Mouse (Mus musculus): ENCODE data around the gene Cxcl1. TPM values are rescaled to one million over a fixed set of nuclear protein-coding genes. Genes with fewer than 3 reads are reported as not detected.

The Cxcl1 gene
- polyA plus RNA-seq, 1 experiment from 2014 or later = 0.35 TPM

DNA sequence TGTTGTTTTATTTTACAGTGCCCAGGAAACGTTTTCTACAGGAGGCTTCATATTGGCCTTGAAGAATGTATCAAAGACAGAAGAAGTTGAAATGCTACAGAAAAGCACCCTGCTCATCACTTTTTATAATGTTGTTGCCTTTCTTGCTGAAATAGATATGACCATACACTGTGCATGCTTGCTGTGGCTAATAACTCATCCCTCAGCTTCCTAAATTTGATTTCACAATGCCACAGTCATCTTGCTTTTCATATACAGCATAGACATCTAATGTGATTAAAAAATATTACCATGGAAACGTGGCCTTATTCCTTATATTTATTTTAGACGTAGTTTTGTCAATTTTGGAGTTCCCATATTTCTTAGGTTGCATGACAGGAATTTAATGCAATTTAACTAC, 6.4 kb downstream of the Cxcl1 start:
- no peak for ATAC-seq (ENCODE audit: low FRiP score, low read depth)
- H3K36me3 ChIP-seq = no peaks in the 10 kb centered on the region
- no peak overlapping the region for H3K4me2 ChIP-seq
- 75% methylated on average over 3 of the region's 3 CpGs for WGBS
- no peak overlapping the region for H3K9ac ChIP-seq
- H3K27me3 ChIP-seq = no peaks in the 10 kb centered on the region
- no peak overlapping the region for H3K4me3 ChIP-seq
- no peak overlapping the region for H3K27ac ChIP-seq (replicated peaks)
- H3K9me3 ChIP-seq = no peaks in the 10 kb centered on the region
- peaks cover under 1% of the 10 kb centered on the region; the same call in 1 of the 2 replicates for H3K4me1 ChIP-seq (replicated peaks)

GRCm38 (mm10) chr5:90899308-90899707, 8.3 kb downstream of the Cxcl1 start:
- Histone ChIP-seq H3K27ac (replicated peaks) (no peak overlapping the region), H3K4me1 (replicated peaks) (peaks cover 14% of the 10 kb centered on the region), H3K9me3 (no peaks in the 10 kb centered on the region), H3K36me3 (no peaks in the 10 kb centered on the region), H3K4me3 (no peak overlapping the region), H3K9ac (no peak overlapping the region), H3K4me2 (no peak overlapping the region), H3K27me3 (no peaks in the 10 kb centered on the region)
- WGBS = 87% methylated on average over 5 of the region's 5 CpGs
- ATAC-seq (ENCODE audit: low FRiP score, low read depth) = no peak

- no peaks in the 10 kb centered on the region for H3K36me3 ChIP-seq
- no peaks in the 10 kb centered on the region for H3K9me3 ChIP-seq
- H3K9ac ChIP-seq = no peak overlapping the region
- no peak overlapping the region for H3K4me3 ChIP-seq
- H3K27ac ChIP-seq (replicated peaks) = no peak overlapping the region
- WGBS = 53% methylated on average over 7 of the region's 7 CpGs
- peaks cover 14% of the 10 kb centered on the region for H3K4me1 ChIP-seq (replicated peaks)
- ATAC-seq (ENCODE audit: low FRiP score, low read depth) = no peak
- 0 out of 2 replicates have a peak, but pooled peaks cover 3% of the 10 kb centered on the region for H3K27me3 ChIP-seq
- H3K4me2 ChIP-seq = no peak overlapping the region
Observed at GRCm38 (mm10) chr5:90900147-90900546, 9.1 kb downstream of the Cxcl1 start.

DNA sequence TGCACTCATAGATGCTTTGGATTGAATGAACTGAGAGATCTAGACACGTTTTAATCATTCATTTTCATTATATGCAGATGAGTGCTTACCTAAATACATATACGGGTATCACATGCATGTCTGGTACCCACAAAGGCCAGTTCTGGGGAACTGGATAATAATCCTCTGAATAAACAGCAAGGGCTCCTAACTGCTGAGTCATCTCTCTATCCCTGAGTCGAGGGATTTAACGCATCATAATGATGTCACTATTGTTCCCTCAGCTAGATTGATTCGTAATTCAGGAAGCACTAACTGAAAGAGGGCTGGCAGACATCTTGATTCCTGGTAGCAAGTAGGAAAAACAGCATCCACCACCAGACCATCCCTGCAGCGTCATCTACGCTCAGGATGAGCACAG, 9.6 kb downstream of the Cxcl1 start:
- 63% methylated on average over 7 of the region's 7 CpGs for WGBS
- Histone ChIP-seq H3K4me2 (no peak overlapping the region), H3K27me3 (0 out of 2 replicates have a peak, but pooled peaks cover 3% of the 10 kb centered on the region), H3K4me1 (replicated peaks) (peaks cover 14% of the 10 kb centered on the region), H3K9ac (no peak overlapping the region), H3K27ac (replicated peaks) (no peak overlapping the region), H3K9me3 (no peaks in the 10 kb centered on the region), H3K4me3 (no peak overlapping the region), H3K36me3 (no peaks in the 10 kb centered on the region)
- no peak for ATAC-seq (ENCODE audit: low FRiP score, low read depth)

- Histone ChIP-seq H3K4me3 (peak overlapping the region; percentile 37), H3K4me2 (peak overlapping the region; percentile 86), H3K36me3 (no peaks in the 10 kb centered on the region), H3K27me3 (0 out of 2 replicates have a peak, but pooled peaks cover 3% of the 10 kb centered on the region), H3K27ac (replicated peaks) (no peak overlapping the region), H3K4me1 (replicated peaks) (peaks cover 14% of the 10 kb centered on the region), H3K9ac (no peak overlapping the region), H3K9me3 (no peaks in the 10 kb centered on the region)
- peak; percentile 64 for ATAC-seq (ENCODE audit: low FRiP score, low read depth)
- WGBS = 15% methylated on average over 10 of the region's 10 CpGs
Observed at GRCm38 (mm10) chr5:90902380-90903260, 11.6 kb downstream of the Cxcl1 start.

DNA sequence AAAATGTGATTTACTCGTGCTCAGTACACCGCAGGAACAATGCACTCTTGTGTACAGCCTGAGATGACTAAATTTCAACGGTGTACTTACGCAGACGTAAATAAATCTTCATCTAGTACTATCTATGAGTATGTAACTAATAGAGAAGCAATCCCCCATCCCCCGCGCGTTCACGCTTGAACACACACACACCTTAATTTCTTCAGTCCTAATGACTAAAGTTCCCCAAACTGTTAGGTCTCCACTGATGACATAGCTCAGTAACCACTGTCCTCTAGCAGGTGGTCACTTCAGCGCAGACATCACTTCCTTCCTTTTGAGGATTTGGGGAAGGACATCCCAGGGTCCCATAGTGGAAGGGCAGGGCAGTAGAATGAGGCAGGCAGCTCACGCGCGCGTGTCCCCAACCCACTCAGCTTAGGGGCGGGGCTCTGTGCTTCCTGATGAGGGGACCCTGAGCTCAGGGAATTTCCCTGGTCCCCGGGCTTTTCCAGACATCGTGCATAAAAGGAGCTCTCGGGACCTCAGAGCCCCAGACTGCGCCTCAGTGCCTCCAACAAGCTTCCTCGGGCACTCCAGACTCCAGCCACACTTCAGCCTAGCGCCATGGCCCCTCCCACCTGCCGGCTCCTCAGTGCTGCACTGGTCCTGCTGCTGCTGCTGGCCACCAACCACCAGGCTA, 12.4 kb downstream of the Cxcl1 start, which contains the start of gene Cxcl2:
Gene Cxcl2 (plus strand): TSS at position 533 of the 682 bp plus-strand sequence.
- H3K27ac ChIP-seq (replicated peaks) = no peak within 1 kb of the TSS
- 6% methylated on average over 22 of the region's 22 CpGs for WGBS
- peak within 1 kb of the TSS; percentile 86 for H3K4me2 ChIP-seq
- 0 out of 2 replicates have a peak, but pooled peaks cover 3% of the 10 kb centered on the region for H3K27me3 ChIP-seq
- peak within 1 kb of the TSS; percentile 37 for H3K4me3 ChIP-seq
- peak; percentile 68; the same call in 1 of the 2 replicates for ATAC-seq (ENCODE audit: low FRiP score, low read depth)
- peaks cover 14% of the 10 kb centered on the region for H3K4me1 ChIP-seq (replicated peaks)
- H3K9me3 ChIP-seq = no peaks in the 10 kb centered on the region
- peak within 1 kb of the TSS; percentile 27; the same call in 1 of the 2 replicates for H3K9ac ChIP-seq
- no peaks in the 10 kb centered on the region for H3K36me3 ChIP-seq

DNA sequence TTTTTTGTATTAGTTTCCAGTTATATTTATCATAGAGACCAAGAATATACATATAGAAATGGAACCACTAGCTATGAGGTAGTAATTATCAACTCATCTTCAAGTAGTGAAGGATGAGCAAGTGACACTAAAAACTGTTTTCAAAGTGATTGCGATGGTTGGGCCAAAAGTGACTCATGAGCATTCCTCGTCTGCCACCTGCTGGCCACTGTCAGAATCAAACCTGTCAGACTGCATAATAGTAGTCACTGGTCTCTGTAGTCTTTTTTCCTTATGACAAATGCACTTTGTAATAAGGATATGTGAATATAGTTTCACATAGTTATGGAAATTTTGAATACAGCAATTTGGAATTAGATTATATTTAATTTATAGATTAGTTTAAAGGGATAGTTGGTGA, 17.9 kb downstream of the Cxcl1 start:
- Histone ChIP-seq H3K9me3 (no peaks in the 10 kb centered on the region), H3K27me3 (0 out of 2 replicates have a peak, but pooled peaks cover 3% of the 10 kb centered on the region), H3K9ac (no peak overlapping the region), H3K4me1 (replicated peaks) (no peaks in the 10 kb centered on the region), H3K4me3 (no peak overlapping the region), H3K27ac (replicated peaks) (no peak overlapping the region), H3K36me3 (no peaks in the 10 kb centered on the region), H3K4me2 (no peak overlapping the region)
- WGBS = 2% methylated on average over 2 of the region's 2 CpGs
- no peak for ATAC-seq (ENCODE audit: low FRiP score, low read depth)

DNA sequence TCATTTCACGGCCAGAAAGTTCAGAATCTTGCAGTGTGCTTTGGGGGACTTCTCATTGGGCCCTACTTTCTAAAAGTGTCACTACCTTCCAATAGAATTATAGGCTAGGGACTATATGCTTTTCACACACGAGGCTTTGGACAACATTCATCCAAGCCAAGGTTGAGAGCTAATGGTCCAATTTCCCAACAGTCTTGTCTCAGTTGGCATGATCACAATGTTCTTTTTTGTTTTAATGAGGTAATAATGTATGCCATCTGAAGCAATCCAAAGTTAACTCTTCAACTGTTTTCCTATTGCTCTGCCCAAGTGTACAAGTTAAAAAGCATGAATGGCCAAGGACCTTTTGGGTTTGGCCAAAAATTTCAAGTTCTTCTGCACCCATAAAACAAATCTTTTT, 28.5 kb downstream of the Cxcl1 start:
- ATAC-seq (ENCODE audit: low FRiP score, low read depth) = no peak
- Histone ChIP-seq H3K4me2 (no peak overlapping the region), H3K27me3 (no peaks in the 10 kb centered on the region), H3K4me3 (no peak overlapping the region), H3K36me3 (no peaks in the 10 kb centered on the region), H3K9me3 (no peaks in the 10 kb centered on the region), H3K27ac (replicated peaks) (no peak overlapping the region), H3K9ac (no peak overlapping the region), H3K4me1 (replicated peaks) (no peaks in the 10 kb centered on the region)
- WGBS = 85% methylated on average over 2 of the region's 2 CpGs

DNA sequence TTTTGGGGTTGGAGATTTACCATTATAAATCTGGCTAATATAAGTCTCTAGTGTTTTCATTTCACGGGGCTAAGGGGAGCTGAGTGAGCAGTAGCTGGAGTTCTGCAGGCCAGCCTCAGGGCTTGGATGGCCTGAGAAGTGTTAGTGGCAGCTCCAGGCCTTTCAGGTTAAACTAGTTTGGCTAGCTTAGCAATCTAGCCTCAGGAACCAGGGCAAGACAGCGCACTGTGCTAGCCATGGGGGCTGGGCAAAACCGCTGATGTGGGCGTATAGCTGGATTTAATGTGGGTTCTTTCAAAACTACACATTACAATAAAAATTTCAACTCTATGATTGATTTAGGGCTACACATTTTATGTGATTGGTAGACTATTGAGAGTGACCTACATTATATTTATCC, 31.9 kb downstream of the Cxcl1 start:
- Histone ChIP-seq H3K27me3 (no peaks in the 10 kb centered on the region), H3K4me3 (no peak overlapping the region), H3K27ac (replicated peaks) (no peak overlapping the region), H3K4me1 (replicated peaks) (no peaks in the 10 kb centered on the region), H3K36me3 (no peaks in the 10 kb centered on the region), H3K9me3 (no peaks in the 10 kb centered on the region), H3K9ac (no peak overlapping the region), H3K4me2 (no peak overlapping the region)
- no peak for ATAC-seq (ENCODE audit: low FRiP score, low read depth)
- WGBS = 93% methylated on average over 4 of the region's 4 CpGs

DNA sequence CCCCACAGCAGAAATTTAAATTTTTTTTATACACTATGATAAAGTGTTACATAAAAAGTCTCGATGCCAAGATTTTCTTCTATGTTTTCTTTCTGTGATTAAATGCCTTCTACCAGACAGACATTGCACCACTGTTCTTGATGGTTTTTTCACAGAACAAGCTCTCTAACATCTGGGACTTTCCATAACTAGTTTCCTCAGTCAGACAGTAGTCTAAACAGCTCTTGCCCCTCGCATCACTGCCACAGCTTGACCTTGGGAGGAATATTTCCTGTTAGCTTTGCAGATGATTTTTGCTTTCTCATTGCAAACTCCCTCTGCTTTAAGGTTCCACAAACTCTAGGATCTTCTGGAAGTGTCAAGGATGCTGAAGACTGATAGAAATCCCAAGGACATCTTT, 39.5 kb downstream of the Cxcl1 start:
- peak overlapping the region; percentile 66 for H3K4me3 ChIP-seq
- 48% methylated on average over 2 of the region's 2 CpGs for WGBS
- H3K36me3 ChIP-seq = peaks cover 5% of the 10 kb centered on the region; the same call in 1 of the 2 replicates
- no peaks in the 10 kb centered on the region for H3K27me3 ChIP-seq
- peaks cover 14% of the 10 kb centered on the region for H3K4me1 ChIP-seq (replicated peaks)
- peak overlapping the region; percentile 90 for H3K9ac ChIP-seq
- H3K27ac ChIP-seq (replicated peaks) = peak overlapping the region; percentile 97
- ATAC-seq (ENCODE audit: low FRiP score, low read depth) = no peak; the same call in 1 of the 2 replicates
- no peaks in the 10 kb centered on the region for H3K9me3 ChIP-seq
- peak overlapping the region; percentile 59 for H3K4me2 ChIP-seq

GRCm38 (mm10) chr5:90930971-90931851, 40.2 kb downstream of the Cxcl1 start, which contains the start of gene Mthfd2l:
Mthfd2l (plus strand) TSS chr5:90931117.
- H3K4me3 ChIP-seq = peak within 1 kb of the TSS; percentile 66
- no peaks in the 10 kb centered on the region for H3K27me3 ChIP-seq
- no peaks in the 10 kb centered on the region for H3K9me3 ChIP-seq
- H3K27ac ChIP-seq (replicated peaks) = peak within 1 kb of the TSS; percentile 97
- under 1% methylated on average over 78 of the region's 79 CpGs for WGBS
- peak; percentile 97 for ATAC-seq (ENCODE audit: low FRiP score, low read depth)
- peak within 1 kb of the TSS; percentile 90 for H3K9ac ChIP-seq
- peaks cover 5% of the 10 kb centered on the region; the same call in 1 of the 2 replicates for H3K36me3 ChIP-seq
- H3K4me1 ChIP-seq (replicated peaks) = peaks cover 14% of the 10 kb centered on the region
- peak within 1 kb of the TSS; percentile 59 for H3K4me2 ChIP-seq
